Comparison of ENCODE assay signal across 35 mouse cellular contexts in genomic region chr13:75524481-75524880, GRCm38 (mm10).
"Had no signal": no experiment of that assay in that cellular context is flagged by ENCODE, and none has a peak within 500 bp of the region (broad histone marks: within the 10 kb centered on the region; RNA-seq: fewer than 3 reads in every experiment).

No protein-coding gene starts in this region.

- H3K27me3 ChIP-seq: heart, embryonic 12.5 days; heart, embryonic 13.5 days; heart, embryonic 15.5 days; hindbrain, embryonic 12.5 days; hindbrain, embryonic 13.5 days; hindbrain, embryonic 15.5 days; intestine, embryonic 15.5 days; kidney, embryonic 15.5 days had no signal

- H3K27ac ChIP-seq: heart, embryonic 10.5 days; heart, embryonic 13.5 days; heart, embryonic 15.5 days; hindbrain, embryonic 10.5 days; hindbrain, embryonic 12.5 days; hindbrain, embryonic 13.5 days; hindbrain, embryonic 14.5 days; hindbrain, embryonic 15.5 days; hindbrain, postnatal 0 days; intestine, embryonic 15.5 days; kidney, embryonic 15.5 days; kidney, postnatal 0 days; layer of hippocampus, adult 2 months; left cerebral cortex, adult 2 months had no signal

- H3K9me3 ChIP-seq: heart, embryonic 10.5 days; heart, embryonic 12.5 days; heart, embryonic 13.5 days; heart, embryonic 15.5 days; hindbrain, embryonic 10.5 days; hindbrain, embryonic 12.5 days; hindbrain, embryonic 13.5 days; hindbrain, embryonic 15.5 days; intestine, embryonic 15.5 days; kidney, embryonic 15.5 days had no signal

- DNase-seq: heart, postnatal 10 days; heart, postnatal 14 days; heart, postnatal 36 days; heart, postnatal 4 days; kidney, adult 11 months; kidney, adult 18-20 months; kidney, adult 2 months; kidney, adult 8-10 months; kidney, adult 9 months; kidney, postnatal 10 days; kidney, postnatal 14 days; kidney, postnatal 25 days; kidney, postnatal 36 days; kidney, postnatal 4 days; layer of hippocampus, adult 9-11 months; layer of hippocampus, postnatal 36 days had no signal

- H3K4me3 ChIP-seq: heart, embryonic 10.5 days; heart, embryonic 12.5 days; heart, embryonic 13.5 days; heart, embryonic 15.5 days; hindbrain, embryonic 10.5 days; hindbrain, embryonic 12.5 days; hindbrain, embryonic 13.5 days; hindbrain, embryonic 15.5 days; intestine, embryonic 15.5 days; kidney, embryonic 15.5 days; layer of hippocampus, adult 2 months; left cerebral cortex, adult 2 months had no signal

- H3K4me1 ChIP-seq: heart, embryonic 10.5 days; heart, embryonic 12.5 days; heart, embryonic 13.5 days; heart, embryonic 15.5 days; hindbrain, embryonic 10.5 days; hindbrain, embryonic 12.5 days; hindbrain, embryonic 15.5 days; intestine, embryonic 15.5 days; kidney, embryonic 15.5 days had no signal

- H3K4me2 ChIP-seq: heart, embryonic 12.5 days; heart, embryonic 13.5 days; heart, embryonic 15.5 days; hindbrain, embryonic 12.5 days; hindbrain, embryonic 13.5 days; hindbrain, embryonic 14.5 days; hindbrain, embryonic 15.5 days; intestine, embryonic 15.5 days; kidney, embryonic 15.5 days had no signal

- H3K36me3 ChIP-seq: heart, embryonic 10.5 days; heart, embryonic 12.5 days; heart, embryonic 13.5 days; heart, embryonic 15.5 days; hindbrain, embryonic 10.5 days; hindbrain, embryonic 12.5 days; hindbrain, embryonic 13.5 days; hindbrain, embryonic 15.5 days; intestine, embryonic 15.5 days; kidney, embryonic 15.5 days had no signal

- ATAC-seq: hindbrain, embryonic 16.5 days; hindbrain, postnatal 0 days; inflammation-experienced regulatory T-cells, adult 6 months; intestine, embryonic 15.5 days; intestine, embryonic 16.5 days; intestine, postnatal 0 days had no signal

- H3K9ac ChIP-seq: heart, embryonic 12.5 days; heart, embryonic 13.5 days; heart, embryonic 15.5 days; hindbrain, embryonic 12.5 days; hindbrain, embryonic 13.5 days; hindbrain, embryonic 14.5 days; hindbrain, embryonic 15.5 days; intestine, embryonic 15.5 days; kidney, embryonic 15.5 days had no signal
